Mouse (Mus musculus) erythroid progenitor cell, adult 5-6 weeks (primary cell): ENCODE measurements around the gene Tnfaip3. TPM values are rescaled to one million over a fixed set of nuclear protein-coding genes. Genes with fewer than 3 reads are reported as not detected.

Experiments used
- ATAC-seq: replicated peaks from 2 replicates; pipeline ENCODE4 v1.8.0; 2016; ENCODE audit warnings: moderate number of reproducible peaks, mild to moderate bottlenecking, moderate TSS enrichment, inconsistent platforms; ENCODE audit not compliant: poor library complexity, low FRiP score, severe bottlenecking
- total RNA-seq, 2 experiments: library from RNA; stranded (forward) in 1 of 2; stranded (reverse) in 1 of 2; fragments of 150-400 nt in 1 of 2; fragments of 186-747, 209-891 nt in 1 of 2; gene quantifications; 2 replicates each; pipeline versions ENCODE4 v1.2.3 to v1.2.4; 2015 to 2017; ENCODE audit warnings: low replicate concordance in 2 of 2

Gene Tnfaip3
- total RNA-seq, 2 experiments from 2014 or later, result 4.3 to 42.3 TPM

GRCm38 (mm10) chr10:19022272-19022671 lies 6.8 kb upstream of the Tnfaip3 start:
- no peak for ATAC-seq

GRCm38 (mm10) chr10:19016823-19017471 lies 1.5 kb upstream of the Tnfaip3 start:
- ATAC-seq, result no peak

GRCm38 (mm10) chr10:19014381-19015256 lies 838 bp downstream of the Tnfaip3 start:
- ATAC-seq, result peak; percentile 40

GRCm38 (mm10) chr10:19013351-19013750 lies 2.1 kb downstream of the Tnfaip3 start:
- ATAC-seq, result no peak

GRCm38 (mm10) chr10:19012616-19013015 lies 2.8 kb downstream of the Tnfaip3 start:
- no peak for ATAC-seq

GRCm38 (mm10) chr10:19011832-19012440 lies 3.5 kb downstream of the Tnfaip3 start:
- no peak for ATAC-seq

GRCm38 (mm10) chr10:19010414-19010813 lies 5.0 kb downstream of the Tnfaip3 start:
- no peak for ATAC-seq

GRCm38 (mm10) chr10:19009186-19009672 lies 6.2 kb downstream of the Tnfaip3 start:
- no peak for ATAC-seq

- no peak for ATAC-seq
Observed at GRCm38 (mm10) chr10:19008607-19008940, 6.9 kb downstream of the Tnfaip3 start.

- ATAC-seq, result no peak
Observed at GRCm38 (mm10) chr10:19007897-19008606, 7.4 kb downstream of the Tnfaip3 start.

- ATAC-seq, result no peak
Observed at GRCm38 (mm10) chr10:19002091-19002785, 13.2 kb downstream of the Tnfaip3 start.

GRCm38 (mm10) chr10:18999427-18999826 lies 16.0 kb downstream of the Tnfaip3 start:
- ATAC-seq, result no peak

- no peak for ATAC-seq
Observed at GRCm38 (mm10) chr10:18996331-18996730, 19.1 kb downstream of the Tnfaip3 start.

- no peak for ATAC-seq
Observed at GRCm38 (mm10) chr10:18995465-18996261, 19.8 kb downstream of the Tnfaip3 start.

GRCm38 (mm10) chr10:18992971-18993370 lies 22.5 kb downstream of the Tnfaip3 start:
- ATAC-seq, result no peak

GRCm38 (mm10) chr10:18991057-18991456 lies 24.4 kb downstream of the Tnfaip3 start:
- no peak for ATAC-seq

- no peak for ATAC-seq
Observed at GRCm38 (mm10) chr10:18987907-18988199, 27.6 kb downstream of the Tnfaip3 start.

- ATAC-seq, result no peak
Observed at GRCm38 (mm10) chr10:18987046-18987906, 28.2 kb downstream of the Tnfaip3 start.
